Mouse (Mus musculus) CH12.LX (cell line): Measurements from ENCODE around the gene Ran. TPM values are rescaled to one million over a fixed set of nuclear protein-coding genes. Genes with fewer than 3 reads are reported as not detected.

Source experiments
- DNase-seq: peaks from one replicate; pipeline ENCODE4 v3.0.0-alpha.2; 2013; ENCODE audit errors: extremely low read depth
- H3K27ac ChIP-seq: 2 replicates; pipeline ENCODE4 v1.5.1; 2012; ENCODE audit warnings: low read depth, mild to moderate bottlenecking, control low read depth, moderate library complexity; ENCODE audit not compliant: insufficient read depth
- H3K27me3 ChIP-seq: replicated peaks from 2 replicates; pipeline ENCODE3; 2012; ENCODE audit warnings: inconsistent platforms
- H3K36me3 ChIP-seq, 2 experiments: replicated peaks in 1 of 2; 2 replicates each; pipeline versions ENCODE3 to v1.6.1; 2012; ENCODE audit warnings: inconsistent platforms in 1 of 2, low read length in 1 of 2, mild to moderate bottlenecking in 1 of 2, mixed read lengths in 1 of 2, moderate library complexity in 1 of 2; ENCODE audit not compliant: control insufficient read depth in 1 of 2, insufficient read depth in 1 of 2
- H3K4me1 ChIP-seq, 2 experiments: 2 replicates each; pipeline ENCODE4 v1.6.1; 2012; ENCODE audit warnings: inconsistent platforms in 1 of 2, moderate library complexity in 1 of 2; ENCODE audit not compliant: insufficient read depth in 2 of 2, control insufficient read depth in 1 of 2
- H3K4me2 ChIP-seq: 2 replicates; pipeline ENCODE4 v1.6.1; 2012; ENCODE audit warnings: low read depth, mild to moderate bottlenecking, control low read depth; ENCODE audit not compliant: poor library complexity, insufficient read depth, severe bottlenecking
- H3K4me3 ChIP-seq, 3 experiments: fragments of 150-350 bp in 1 of 3; sonication (generic) in 1 of 3; replicated peaks in 1 of 3; 2 replicates each; pipeline versions ENCODE3 to v1.5.1; 2011 to 2012; ENCODE audit warnings: low read depth in 2 of 3, low read length in 2 of 3, mild to moderate bottlenecking in 2 of 3, moderate library complexity in 2 of 3, control low read depth in 1 of 3, improper control_type of control experiment in 1 of 3, inconsistent platforms in 1 of 3, mixed read lengths in 1 of 3; ENCODE audit not compliant: poor library complexity in 1 of 3
- H3K79me2 ChIP-seq: replicated peaks from 2 replicates; pipeline ENCODE4 v1.6.1; 2012; ENCODE audit warnings: mild to moderate bottlenecking, moderate library complexity; ENCODE audit not compliant: control insufficient read depth, poor library complexity, insufficient read depth, severe bottlenecking; ENCODE audit errors: extremely low read depth
- H3K9ac ChIP-seq: 2 replicates; pipeline ENCODE4 v1.6.1; 2012; ENCODE audit warnings: low read depth, mild to moderate bottlenecking, control low read depth, moderate library complexity; ENCODE audit not compliant: insufficient read depth
- H3K9me3 ChIP-seq: replicated peaks from 2 replicates; pipeline ENCODE3; 2012; ENCODE audit warnings: low read length, inconsistent platforms, mixed read lengths
- CHD1 ChIP-seq: IDR thresholded peaks from 2 replicates; pipeline ENCODE4 v1.6.1; 2012; ENCODE audit warnings: low read depth, low read length, improper control_type of control experiment, inconsistent platforms
- CHD2 ChIP-seq: IDR thresholded peaks from 2 replicates; pipeline ENCODE4 v1.6.1; 2011; ENCODE audit warnings: low read length, improper control_type of control experiment
- CTCF ChIP-seq, 2 experiments: IDR thresholded peaks in 1 of 2; conservative IDR thresholded peaks in 1 of 2; 2 replicates each; pipeline ENCODE4 v1.5.1; 2011 to 2012; ENCODE audit warnings: low read depth in 2 of 2, low read length in 2 of 2, improper control_type of control experiment in 1 of 2, inconsistent platforms in 1 of 2, mild to moderate bottlenecking in 1 of 2, moderate library complexity in 1 of 2
- E2F4 ChIP-seq: IDR thresholded peaks from 2 replicates; pipeline ENCODE4 v1.6.1; 2011; ENCODE audit warnings: low read depth, low read length, improper control_type of control experiment; ENCODE audit not compliant: insufficient replicate concordance
- ETS1 ChIP-seq: conservative IDR thresholded peaks from 2 replicates; pipeline ENCODE4 v1.6.1; 2012; ENCODE audit warnings: low read depth, mild to moderate bottlenecking, inconsistent platforms, low read length, improper control_type of control experiment, moderate library complexity
- GABPA ChIP-seq: IDR thresholded peaks from 2 replicates; pipeline ENCODE4 v1.6.1; 2012; ENCODE audit warnings: low read depth, low read length, improper control_type of control experiment, inconsistent platforms; ENCODE audit not compliant: insufficient replicate concordance
- IRF4 ChIP-seq: IDR thresholded peaks from 2 replicates; pipeline ENCODE4 v1.6.1; 2014; ENCODE audit warnings: low read depth, mild to moderate bottlenecking, inconsistent platforms, low read length, improper control_type of control experiment
- JUN ChIP-seq: IDR thresholded peaks from 2 replicates; pipeline ENCODE4 v1.6.1; 2011; ENCODE audit warnings: low read depth, mild to moderate bottlenecking, low read length, improper control_type of control experiment, moderate library complexity; ENCODE audit not compliant: insufficient read depth
- JUND ChIP-seq: conservative IDR thresholded peaks from 2 replicates; pipeline ENCODE4 v1.6.1; 2011; ENCODE audit warnings: low read depth, low read length, improper control_type of control experiment
- MAFK ChIP-seq: IDR thresholded peaks from 2 replicates; pipeline ENCODE4 v1.6.1; 2011; ENCODE audit warnings: low read length, improper control_type of control experiment; ENCODE audit not compliant: insufficient replicate concordance
- MAX ChIP-seq: IDR thresholded peaks from 2 replicates; pipeline ENCODE4 v1.6.1; 2011; ENCODE audit warnings: low read length, improper control_type of control experiment
- MAZ ChIP-seq: IDR thresholded peaks from 2 replicates; pipeline ENCODE4 v1.6.1; 2012; ENCODE audit warnings: low read depth, mild to moderate bottlenecking, inconsistent platforms, low read length, improper control_type of control experiment, moderate library complexity
- MEF2A ChIP-seq: IDR thresholded peaks from 2 replicates; pipeline ENCODE4 v1.6.1; 2014; ENCODE audit warnings: low read depth, mild to moderate bottlenecking, inconsistent platforms, low read length, improper control_type of control experiment, borderline replicate concordance
- MXI1 ChIP-seq: IDR thresholded peaks from 2 replicates; pipeline ENCODE4 v1.6.1; 2011; ENCODE audit warnings: mild to moderate bottlenecking, low read depth, low read length, improper control_type of control experiment
- MYC ChIP-seq: IDR thresholded peaks from 2 replicates; pipeline ENCODE4 v1.6.1; 2011; ENCODE audit warnings: low read depth, mild to moderate bottlenecking, improper control_type of control experiment, low read length
- NRF1 ChIP-seq: IDR thresholded peaks from 2 replicates; pipeline ENCODE4 v1.6.1; 2014; ENCODE audit warnings: low read depth, mild to moderate bottlenecking, inconsistent platforms, low read length, improper control_type of control experiment, moderate library complexity
- PAX5 ChIP-seq: IDR thresholded peaks from 2 replicates; pipeline ENCODE4 v1.6.1; 2012; ENCODE audit warnings: low read length, inconsistent platforms, mixed read lengths
- RAD21 ChIP-seq: IDR thresholded peaks from 2 replicates; pipeline ENCODE4 v1.6.1; 2011; ENCODE audit warnings: low read depth, mild to moderate bottlenecking, low read length, improper control_type of control experiment, moderate library complexity
- RCOR1 ChIP-seq: conservative IDR thresholded peaks from 2 replicates; pipeline ENCODE4 v1.6.1; 2012; ENCODE audit warnings: low read depth, mild to moderate bottlenecking, inconsistent platforms, low read length, improper control_type of control experiment
- SIN3A ChIP-seq: IDR thresholded peaks from 2 replicates; pipeline ENCODE4 v1.6.1; 2012; ENCODE audit warnings: low read length, improper control_type of control experiment, inconsistent platforms
- SMC3 ChIP-seq: IDR thresholded peaks from 2 replicates; pipeline ENCODE4 v1.6.1; 2011; ENCODE audit warnings: low read depth, low read length, improper control_type of control experiment
- TBP ChIP-seq: conservative IDR thresholded peaks from 2 replicates; pipeline ENCODE4 v1.6.1; 2011; ENCODE audit warnings: low read depth, low read length, improper control_type of control experiment
- UBTF ChIP-seq: IDR thresholded peaks from 2 replicates; pipeline ENCODE4 v1.6.1; 2012; ENCODE audit warnings: low read depth, mild to moderate bottlenecking, inconsistent platforms, low read length, improper control_type of control experiment, moderate library complexity
- USF1 ChIP-seq: IDR thresholded peaks from 2 replicates; pipeline ENCODE4 v1.6.1; 2014; ENCODE audit warnings: low read depth, mild to moderate bottlenecking, inconsistent platforms, low read length, improper control_type of control experiment
- USF2 ChIP-seq: conservative IDR thresholded peaks from 2 replicates; pipeline ENCODE4 v1.6.1; 2011; ENCODE audit warnings: low read depth, low read length, improper control_type of control experiment
- ZC3H11A ChIP-seq: IDR thresholded peaks from 2 replicates; pipeline ENCODE4 v1.6.1; 2012; ENCODE audit warnings: low read depth, mild to moderate bottlenecking, inconsistent platforms, low read length, improper control_type of control experiment
- ZKSCAN1 ChIP-seq: IDR thresholded peaks from 2 replicates; pipeline ENCODE4 v1.6.1; 2012; ENCODE audit warnings: low read depth, inconsistent platforms, low read length, improper control_type of control experiment, borderline replicate concordance
- ZMIZ1 ChIP-seq: IDR thresholded peaks from 2 replicates; pipeline ENCODE4 v1.6.1; 2012; ENCODE audit warnings: low read depth, mild to moderate bottlenecking, inconsistent platforms, low read length, improper control_type of control experiment
- ZNF384 ChIP-seq: IDR thresholded peaks from 2 replicates; pipeline ENCODE4 v1.6.1; 2012; ENCODE audit warnings: low read depth, low read length, improper control_type of control experiment, inconsistent platforms
- dilution Hi-C: fragments of 300-500 bp; cut with MboI; formaldehyde crosslinking; loops from 2 replicates; pipeline ENCODE4 v1.14.3; 2020; ENCODE audit warnings: low sequenced_read_pairs; ENCODE audit not compliant: extremely low pct_unique_long_range_greater_than_20kb, extremely low pct_ligation_motif_present
- in situ Hi-C: fragments of 300-500 bp; cut with MboI; formaldehyde crosslinking; loops from 3 replicates; pipeline ENCODE4 v1.14.3; 2019; ENCODE audit warnings: low sequenced_read_pairs, low pct_ligation_motif_present, low pct_unique_long_range_greater_than_20kb, mixed read lengths
- polyA plus RNA-seq: library from polyadenylated mRNA; unstranded; fragments of >175 nt; gene quantifications from 2 replicates; pipeline ENCODE4 v1.2.1, GENCODE M21; 2012; ENCODE audit warnings: low read depth; ENCODE audit not compliant: insufficient read length
- total RNA-seq, 2 experiments: library from RNA; depleted of rRNA; stranded (reverse); fragments of 300-350 nt in 1 of 2; fragments of >200 nt in 1 of 2; gene quantifications; 2 replicates each; pipeline ENCODE4 v1.2.3; 2012 to 2014

The Ran gene
- total and polyA plus RNA-seq, 3 experiments: 847 to 1,512 (median 1,083) TPM

GRCm38 (mm10) chr5:128980857-128981256 lies 39.0 kb upstream of the Ran start:
- no peaks in the 10 kb centered on the region for H3K27me3 ChIP-seq
- no peak for DNase-seq
- no peak overlapping the region for H3K27ac ChIP-seq
- no peaks in the 10 kb centered on the region for H3K79me2 ChIP-seq
- H3K4me3 ChIP-seq: no peak overlapping the region
- dilution Hi-C loops: no loop called here
- H3K36me3 ChIP-seq: no peaks in the 10 kb centered on the region
- in situ Hi-C loops: no loop called here
- H3K9me3 ChIP-seq: peaks cover 67% of the 10 kb centered on the region
- H3K9ac ChIP-seq: no peak overlapping the region
- no peak for TF ChIP-seq NRF1
- no peak for TF ChIP-seq JUND
- TF ChIP-seq CTCF (conservative IDR thresholded peaks at IDR 0.05 in 1 of 2, IDR thresholded peaks at IDR 0.05 in 1 of 2; ENCODE audit: low read depth in 2 of 2, low read length in 2 of 2): no peak
- no peak for TF ChIP-seq ETS1
- no peak for TF ChIP-seq IRF4
- TF ChIP-seq ZC3H11A: no peak
- TF ChIP-seq USF2: no peak
- TF ChIP-seq USF1: no peak
- no peak for TF ChIP-seq MXI1
- no peak for TF ChIP-seq MYC
- TF ChIP-seq MEF2A: no peak
- TF ChIP-seq E2F4: no peak
- TF ChIP-seq SMC3: no peak
- no peak for TF ChIP-seq RAD21
- no peak for TF ChIP-seq MAX
- no peak for TF ChIP-seq RCOR1
- TF ChIP-seq UBTF: no peak
- H3K4me1 ChIP-seq: no peaks in the 10 kb centered on the region
- no peak overlapping the region for H3K4me2 ChIP-seq

DNA sequence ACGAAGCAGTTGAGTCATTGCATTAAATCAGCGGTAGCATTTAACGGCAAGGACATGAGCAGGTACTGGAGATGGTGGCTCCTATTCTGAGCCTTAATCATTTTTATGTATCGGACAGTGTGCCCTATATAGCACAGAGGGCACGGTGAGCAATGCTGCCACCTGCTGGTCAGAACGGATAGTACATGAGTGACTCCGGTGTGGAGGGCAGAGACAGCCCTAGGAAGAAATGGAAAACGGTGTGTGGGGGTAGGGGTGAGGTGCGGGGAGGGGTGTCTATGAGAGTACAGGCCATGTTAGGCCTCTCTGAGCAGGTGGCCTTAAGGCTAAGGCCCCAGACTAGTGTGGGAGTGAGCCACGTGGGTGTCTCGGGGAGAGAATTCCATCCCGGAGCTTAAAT lies 38.3 kb upstream of the Ran start:
- Histone ChIP-seq H3K27me3 (no peaks in the 10 kb centered on the region), H3K79me2 (no peaks in the 10 kb centered on the region), H3K4me3 (no peak overlapping the region), H3K4me1 (no peaks in the 10 kb centered on the region), H3K9me3 (peaks cover 69% of the 10 kb centered on the region), H3K36me3 (no peaks in the 10 kb centered on the region), H3K9ac (no peak overlapping the region), H3K27ac (no peak overlapping the region), H3K4me2 (no peak overlapping the region)
- dilution Hi-C loops (no loop called here), in situ Hi-C loops (no loop called here)
- TF ChIP-seq ZNF384 (no peak), IRF4 (no peak), NRF1 (no peak), CTCF (conservative IDR thresholded peaks at IDR 0.05 in 1 of 2, IDR thresholded peaks at IDR 0.05 in 1 of 2; ENCODE audit: low read depth in 2 of 2, low read length in 2 of 2) (peak; percentile 39 to 58; a peak in 3 of 4 replicates), ZKSCAN1 (no peak), UBTF (no peak), ZC3H11A (no peak), ETS1 (no peak), PAX5 (no peak), CHD1 (no peak), MYC (no peak), TBP (no peak), RAD21 (peak; percentile 35), JUN (no peak), MAX (no peak), JUND (no peak), ZMIZ1 (no peak), GABPA (no peak), CHD2 (no peak), MAZ (no peak), SIN3A (no peak), MAFK (no peak), SMC3 (peak; percentile 14), USF2 (no peak)
- DNase-seq: peak; percentile 21
